Mouse (Mus musculus): ENCODE results near the gene Cercam. TPM values are rescaled to one million over a fixed set of nuclear protein-coding genes. Genes with fewer than 3 reads are reported as not detected.
"Not testable (repeated sequence)": the region's sequence is repeated elsewhere in the genome, so short reads cannot be mapped to it uniquely, and the experiment has no call there.

Cercam gene
- polyA plus RNA-seq, 1 experiment from 2014 or later, result 24.0 TPM

DNA sequence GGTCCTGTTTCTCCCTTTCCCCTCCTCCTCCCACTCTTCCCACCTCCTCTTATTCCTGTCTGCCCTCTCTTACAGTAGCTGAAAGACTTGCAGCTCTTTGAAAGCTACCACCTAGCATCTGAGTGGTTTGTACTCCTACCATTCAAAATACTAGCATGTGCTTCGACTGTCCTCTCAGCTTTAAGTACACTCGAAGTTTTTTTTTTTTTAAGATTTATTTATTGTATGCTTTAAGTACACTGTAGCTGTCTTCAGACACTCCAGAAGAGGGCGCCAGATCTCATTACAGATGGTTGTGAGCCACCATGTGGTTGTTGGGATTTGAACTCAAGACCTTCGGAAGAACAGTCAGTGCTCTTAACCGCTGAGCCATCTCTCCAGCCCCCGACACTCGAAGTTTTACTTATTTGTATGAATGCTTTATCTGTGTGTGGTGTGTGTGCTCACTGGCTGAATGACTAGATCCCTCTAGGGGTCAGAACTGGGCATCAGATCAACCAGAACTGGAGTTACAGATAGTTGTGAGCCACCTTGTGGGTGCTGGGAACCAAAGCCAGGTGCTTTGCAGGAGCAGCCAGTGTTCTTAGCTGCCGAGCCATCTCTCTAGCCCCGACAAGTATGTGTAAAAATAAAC, 17.8 kb downstream of the Cercam start:
- H3K4me2 ChIP-seq (replicated peaks); H3K9me3 ChIP-seq; H3K9ac ChIP-seq; H3K27me3 ChIP-seq (replicated peaks); H3K36me3 ChIP-seq; H3K4me3 ChIP-seq; H3K27ac ChIP-seq; ATAC-seq (ENCODE audit: low FRiP score, low read depth): not testable (repeated sequence)
- 90% methylated on average over 9 of the region's 9 CpGs for WGBS
- peaks cover 17% of the 10 kb centered on the region for H3K4me1 ChIP-seq

DNA sequence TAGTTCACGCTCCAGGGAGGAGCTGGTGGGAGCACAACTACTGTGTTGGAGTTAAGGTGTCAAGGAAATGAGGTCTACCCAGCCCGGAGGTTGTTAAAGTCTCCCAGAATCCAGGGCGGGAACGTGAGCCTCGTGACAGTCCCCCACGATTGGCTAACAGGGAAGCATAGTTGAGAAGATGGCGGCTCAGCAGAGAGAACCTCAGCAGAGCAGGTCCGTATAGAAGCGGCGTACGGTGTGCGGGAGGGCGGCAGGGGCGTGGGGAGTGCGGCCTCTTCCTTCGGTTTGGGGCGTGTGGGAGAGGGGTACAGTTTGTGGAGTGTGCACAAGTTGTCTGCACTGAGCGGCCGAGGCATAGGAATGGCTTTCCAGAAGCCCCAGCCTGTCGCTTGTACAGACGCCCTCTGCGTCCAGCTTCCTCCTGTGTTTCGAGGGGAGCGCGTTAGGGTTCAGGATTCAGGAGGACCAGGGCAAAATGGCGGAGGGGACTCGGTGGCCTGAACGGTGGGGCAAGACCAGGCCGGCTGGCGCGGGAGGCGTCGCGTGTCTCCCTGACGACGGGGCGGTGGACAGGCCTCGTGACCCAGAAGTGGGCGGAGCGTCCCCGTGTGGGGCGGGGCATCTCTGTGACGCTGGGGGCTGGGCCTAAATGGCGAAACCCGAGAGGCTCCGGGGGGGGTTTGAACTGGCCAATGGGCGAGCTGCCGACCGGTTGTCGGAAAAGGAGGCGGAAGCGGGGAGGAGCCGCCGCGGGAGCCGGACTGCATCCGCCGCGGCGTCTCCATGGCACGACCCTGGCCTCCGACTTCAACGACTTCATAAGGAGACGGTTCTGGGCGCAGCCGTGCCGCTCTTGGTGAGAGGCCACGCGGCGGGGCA, 20.3 kb downstream of the Cercam start, which contains the start of gene Odf2:
TSS of gene Odf2 (plus strand) at position 156 of the 879 bp plus-strand sequence.
- no peaks in the 10 kb centered on the region for H3K9me3 ChIP-seq
- peak within 1 kb of the TSS; percentile 96 for H3K9ac ChIP-seq
- ATAC-seq (ENCODE audit: low FRiP score, low read depth), result peak; percentile 90
- 1% methylated on average over 69 of the region's 70 CpGs for WGBS
- H3K4me1 ChIP-seq, result peaks cover 17% of the 10 kb centered on the region
- H3K27ac ChIP-seq, result peak within 1 kb of the TSS; percentile 72
- H3K4me3 ChIP-seq, result peak within 1 kb of the TSS; percentile 99
- H3K27me3 ChIP-seq (replicated peaks), result no peaks in the 10 kb centered on the region
- peaks cover 27% of the 10 kb centered on the region for H3K36me3 ChIP-seq
- peak within 1 kb of the TSS; percentile 92 for H3K4me2 ChIP-seq (replicated peaks)

- peak overlapping the region; percentile 99 for H3K4me3 ChIP-seq
- ATAC-seq (ENCODE audit: low FRiP score, low read depth), result peak; percentile 92
- H3K9ac ChIP-seq, result peak overlapping the region; percentile 96
- H3K36me3 ChIP-seq, result peaks cover 35% of the 10 kb centered on the region
- no peaks in the 10 kb centered on the region for H3K27me3 ChIP-seq (replicated peaks)
- H3K4me1 ChIP-seq, result peaks cover 17% of the 10 kb centered on the region
- peak overlapping the region; percentile 72 for H3K27ac ChIP-seq
- H3K4me2 ChIP-seq (replicated peaks), result peak overlapping the region; percentile 92
- WGBS, result 1% methylated on average over 60 of the region's 61 CpGs
- no peaks in the 10 kb centered on the region for H3K9me3 ChIP-seq
Observed at GRCm38 (mm10) chr2:29889991-29890833, 21.2 kb downstream of the Cercam start.

- 97% methylated on average over 6 of the region's 6 CpGs for WGBS
- no peaks in the 10 kb centered on the region for H3K27me3 ChIP-seq (replicated peaks)
- H3K4me1 ChIP-seq, result peaks cover 17% of the 10 kb centered on the region
- H3K27ac ChIP-seq, result no peak overlapping the region
- H3K4me3 ChIP-seq, result no peak overlapping the region
- peak overlapping the region; percentile 92; the same call in 1 of the 2 replicates for H3K4me2 ChIP-seq (replicated peaks)
- no peak overlapping the region for H3K9ac ChIP-seq
- no peaks in the 10 kb centered on the region for H3K9me3 ChIP-seq
- peaks cover 48% of the 10 kb centered on the region for H3K36me3 ChIP-seq
- ATAC-seq (ENCODE audit: low FRiP score, low read depth), result no peak
Observed at GRCm38 (mm10) chr2:29891773-29892172, 22.8 kb downstream of the Cercam start.

DNA sequence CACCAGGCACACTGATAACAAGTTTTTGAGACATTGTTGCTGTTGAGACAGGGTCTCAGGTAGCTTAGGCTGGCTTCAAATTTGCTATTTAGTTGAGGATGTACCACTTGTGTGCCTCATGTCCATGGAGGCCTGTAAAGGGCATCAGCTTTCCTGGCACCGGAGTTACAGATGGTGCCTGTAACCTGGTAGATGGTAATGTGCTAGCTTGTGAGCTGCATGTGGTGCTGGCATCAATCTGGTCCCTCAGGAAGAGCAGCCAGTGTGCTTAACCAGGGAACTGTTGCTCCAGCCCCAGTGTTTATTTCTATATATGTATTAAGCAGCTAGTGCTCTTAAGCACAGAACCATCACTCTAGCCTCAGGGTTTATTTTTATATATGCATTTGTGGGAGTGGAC, 27.1 kb downstream of the Cercam start:
- Histone ChIP-seq H3K27me3 (replicated peaks) (no peaks in the 10 kb centered on the region), H3K4me1 (peaks cover 4% of the 10 kb centered on the region; the same call in 1 of the 2 replicates), H3K27ac (no peak overlapping the region), H3K4me3 (no peak overlapping the region), H3K9me3 (no peaks in the 10 kb centered on the region), H3K4me2 (replicated peaks) (no peak overlapping the region), H3K9ac (no peak overlapping the region), H3K36me3 (peaks cover 91% of the 10 kb centered on the region)
- 94% methylated on average over 1 of the region's 1 CpGs for WGBS
- ATAC-seq (ENCODE audit: low FRiP score, low read depth), result no peak

- no peak overlapping the region for H3K27ac ChIP-seq
- H3K4me3 ChIP-seq, result no peak overlapping the region
- H3K4me1 ChIP-seq, result no peaks in the 10 kb centered on the region
- no peaks in the 10 kb centered on the region for H3K9me3 ChIP-seq
- H3K36me3 ChIP-seq, result peaks cover 95% of the 10 kb centered on the region
- no peak for ATAC-seq (ENCODE audit: low FRiP score, low read depth)
- WGBS, result 93% methylated on average over 2 of the region's 2 CpGs
- H3K9ac ChIP-seq, result no peak overlapping the region
- H3K4me2 ChIP-seq (replicated peaks), result no peak overlapping the region
- no peaks in the 10 kb centered on the region for H3K27me3 ChIP-seq (replicated peaks)
Observed at GRCm38 (mm10) chr2:29897366-29897765, 28.4 kb downstream of the Cercam start.

- 89% methylated on average over 1 of the region's 1 CpGs for WGBS
- Histone ChIP-seq H3K27me3 (replicated peaks) (no peaks in the 10 kb centered on the region), H3K4me2 (replicated peaks) (no peak overlapping the region), H3K27ac (no peak overlapping the region), H3K9me3 (no peaks in the 10 kb centered on the region), H3K9ac (no peak overlapping the region), H3K4me3 (no peak overlapping the region), H3K4me1 (no peaks in the 10 kb centered on the region), H3K36me3 (peaks cover 95% of the 10 kb centered on the region)
- ATAC-seq (ENCODE audit: low FRiP score, low read depth), result no peak
Observed at GRCm38 (mm10) chr2:29898081-29898480, 29.1 kb downstream of the Cercam start.

GRCm38 (mm10) chr2:29902194-29902593, 33.2 kb downstream of the Cercam start:
- no peak overlapping the region for H3K4me2 ChIP-seq (replicated peaks)
- H3K4me3 ChIP-seq, result no peak overlapping the region
- no peaks in the 10 kb centered on the region for H3K9me3 ChIP-seq
- no peak overlapping the region for H3K27ac ChIP-seq
- H3K27me3 ChIP-seq (replicated peaks), result no peaks in the 10 kb centered on the region
- peaks cover 98% of the 10 kb centered on the region for H3K36me3 ChIP-seq
- WGBS, result 92% methylated on average over 10 of the region's 10 CpGs
- no peak for ATAC-seq (ENCODE audit: low FRiP score, low read depth)
- H3K4me1 ChIP-seq, result no peaks in the 10 kb centered on the region
- H3K9ac ChIP-seq, result no peak overlapping the region

DNA sequence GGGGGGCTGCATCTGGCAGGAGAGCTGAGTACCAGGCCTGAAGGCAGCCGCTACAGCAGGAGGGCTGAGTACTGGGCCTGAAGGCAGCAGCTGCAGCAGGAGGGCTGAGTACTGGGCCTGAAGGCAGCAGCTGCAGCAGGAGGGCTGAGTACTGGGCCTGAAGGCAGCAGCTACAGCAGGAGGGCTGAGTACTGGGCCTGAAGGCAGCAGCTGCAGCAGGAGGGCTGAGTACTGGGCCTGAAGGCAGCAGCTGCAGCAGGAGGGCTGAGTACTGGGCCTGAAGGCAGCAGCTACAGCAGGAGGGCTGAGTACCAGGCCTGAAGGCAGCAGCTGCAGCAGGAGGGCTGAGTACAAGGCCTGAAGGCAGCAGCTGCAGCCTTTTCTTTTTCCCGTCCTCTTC, 39.2 kb downstream of the Cercam start:
- 78% methylated on average over 2 of the region's 2 CpGs for WGBS
- H3K36me3 ChIP-seq, result peaks cover 81% of the 10 kb centered on the region
- H3K9me3 ChIP-seq; H3K9ac ChIP-seq; H3K27ac ChIP-seq; H3K4me2 ChIP-seq (replicated peaks); H3K27me3 ChIP-seq (replicated peaks); H3K4me3 ChIP-seq; ATAC-seq (ENCODE audit: low FRiP score, low read depth); H3K4me1 ChIP-seq: not testable (repeated sequence)

DNA sequence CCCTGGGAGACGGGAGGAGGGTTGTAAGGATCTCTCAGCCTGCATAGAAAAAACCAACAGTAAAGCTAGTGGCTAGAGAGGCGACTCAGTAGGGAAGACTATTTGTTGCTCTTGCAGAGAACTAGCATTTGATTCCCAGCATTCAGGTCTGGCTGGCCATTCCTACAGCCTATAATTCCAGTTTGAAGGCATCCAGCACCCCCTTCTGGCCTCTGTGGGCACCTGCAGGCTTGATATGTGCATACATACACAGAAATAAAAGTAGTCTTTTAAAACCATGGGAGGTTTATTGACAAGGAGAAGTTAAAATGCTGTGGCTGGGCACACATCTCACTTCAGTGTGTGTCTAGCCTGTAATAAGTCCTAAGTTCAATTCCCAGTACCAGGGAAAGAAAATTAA, 41.1 kb downstream of the Cercam start:
- no peak overlapping the region for H3K4me3 ChIP-seq
- H3K9me3 ChIP-seq, result no peaks in the 10 kb centered on the region
- no peaks in the 10 kb centered on the region for H3K27me3 ChIP-seq (replicated peaks)
- H3K4me1 ChIP-seq, result no peaks in the 10 kb centered on the region
- peaks cover 80% of the 10 kb centered on the region for H3K36me3 ChIP-seq
- WGBS, result 87% methylated on average over 2 of the region's 2 CpGs
- no peak overlapping the region for H3K27ac ChIP-seq
- ATAC-seq (ENCODE audit: low FRiP score, low read depth), result no peak
- H3K9ac ChIP-seq, result no peak overlapping the region
- no peak overlapping the region for H3K4me2 ChIP-seq (replicated peaks)

- H3K9ac ChIP-seq, result no peak overlapping the region
- H3K4me3 ChIP-seq, result no peak overlapping the region
- 92% methylated on average over 11 of the region's 11 CpGs for WGBS
- ATAC-seq (ENCODE audit: low FRiP score, low read depth), result no peak
- no peaks in the 10 kb centered on the region for H3K27me3 ChIP-seq (replicated peaks)
- H3K27ac ChIP-seq, result no peak overlapping the region
- H3K4me2 ChIP-seq (replicated peaks), result no peak overlapping the region
- no peaks in the 10 kb centered on the region for H3K4me1 ChIP-seq
- peaks cover 86% of the 10 kb centered on the region for H3K36me3 ChIP-seq
- no peaks in the 10 kb centered on the region for H3K9me3 ChIP-seq
Observed at GRCm38 (mm10) chr2:29917621-29918020, 48.7 kb downstream of the Cercam start.

GRCm38 (mm10) chr2:29922011-29922410, 53.0 kb downstream of the Cercam start:
- no peak for ATAC-seq (ENCODE audit: low FRiP score, low read depth)
- Histone ChIP-seq H3K4me2 (replicated peaks) (no peak overlapping the region), H3K4me3 (no peak overlapping the region), H3K27me3 (replicated peaks) (no peaks in the 10 kb centered on the region), H3K9me3 (no peaks in the 10 kb centered on the region), H3K9ac (no peak overlapping the region), H3K4me1 (no peaks in the 10 kb centered on the region), H3K27ac (no peak overlapping the region), H3K36me3 (peaks cover 90% of the 10 kb centered on the region)
- WGBS, result 80% methylated on average over 11 of the region's 11 CpGs

Data from neural tube, embryonic 12.5 days (tissue).